Mouse (Mus musculus): ENCODE data around the gene B830017H08Rik. TPM values are rescaled to one million over a fixed set of nuclear protein-coding genes. Genes with fewer than 3 reads are reported as not detected.

Gene B830017H08Rik
- polyA plus RNA-seq, 1 experiment: not detected

- DNase-seq: no peak
- H3K4me1 ChIP-seq (replicated peaks; ENCODE audit: control insufficient read depth, insufficient read depth, low read length): peaks cover 26% of the 10 kb centered on the region
- H3K27me3 ChIP-seq (ENCODE audit: control insufficient read depth, insufficient read depth, low read length): peaks cover 60% of the 10 kb centered on the region
- WGBS: 17% methylated on average over 18 of the region's 18 CpGs
- no peak overlapping the region for H3K27ac ChIP-seq (ENCODE audit: control insufficient read depth, insufficient read depth, low read length)
- H3K4me3 ChIP-seq (ENCODE audit: control insufficient read depth, insufficient read depth, low read length): no peak overlapping the region
- no peaks in the 10 kb centered on the region for H3K36me3 ChIP-seq (ENCODE audit: control insufficient read depth, insufficient read depth, low read length)
- TF ChIP-seq POLR2A (IDR thresholded peaks at IDR 0.05; ENCODE audit: control insufficient read depth, extremely low read depth, insufficient read depth, low read length, poor library complexity): no peak
- no peak for TF ChIP-seq CTCF (IDR thresholded peaks at IDR 0.05; ENCODE audit: borderline replicate concordance, control insufficient read depth, extremely low read depth, insufficient read depth, low read length, poor library complexity)
Observed at GRCm38 (mm10) chr16:17802456-17802838, 30.5 kb upstream of the B830017H08Rik start.

GRCm38 (mm10) chr16:17802839-17803674 lies 29.9 kb upstream of the B830017H08Rik start:
- Histone ChIP-seq H3K27ac (ENCODE audit: control insufficient read depth, insufficient read depth, low read length) (no peak overlapping the region), H3K4me3 (ENCODE audit: control insufficient read depth, insufficient read depth, low read length) (peak overlapping the region; percentile 4; the same call in 1 of the 2 replicates), H3K36me3 (ENCODE audit: control insufficient read depth, insufficient read depth, low read length) (no peaks in the 10 kb centered on the region), H3K27me3 (ENCODE audit: control insufficient read depth, insufficient read depth, low read length) (peaks cover 54% of the 10 kb centered on the region), H3K4me1 (replicated peaks; ENCODE audit: control insufficient read depth, insufficient read depth, low read length) (peaks cover 30% of the 10 kb centered on the region)
- 4% methylated on average over 83 of the region's 83 CpGs for WGBS
- DNase-seq: no peak
- TF ChIP-seq POLR2A (IDR thresholded peaks at IDR 0.05; ENCODE audit: control insufficient read depth, extremely low read depth, insufficient read depth, low read length, poor library complexity) (no peak), CTCF (IDR thresholded peaks at IDR 0.05; ENCODE audit: borderline replicate concordance, control insufficient read depth, extremely low read depth, insufficient read depth, low read length, poor library complexity) (no peak)

- Histone ChIP-seq H3K4me1 (replicated peaks; ENCODE audit: control insufficient read depth, insufficient read depth, low read length) (peaks cover 30% of the 10 kb centered on the region), H3K27ac (ENCODE audit: control insufficient read depth, insufficient read depth, low read length) (no peak overlapping the region), H3K4me3 (ENCODE audit: control insufficient read depth, insufficient read depth, low read length) (peak overlapping the region; percentile 41), H3K36me3 (ENCODE audit: control insufficient read depth, insufficient read depth, low read length) (no peaks in the 10 kb centered on the region), H3K27me3 (ENCODE audit: control insufficient read depth, insufficient read depth, low read length) (peaks cover 46% of the 10 kb centered on the region; the same call in 1 of the 2 replicates)
- no peak for DNase-seq
- TF ChIP-seq CTCF (IDR thresholded peaks at IDR 0.05; ENCODE audit: borderline replicate concordance, control insufficient read depth, extremely low read depth, insufficient read depth, low read length, poor library complexity): no peak
- TF ChIP-seq POLR2A (IDR thresholded peaks at IDR 0.05; ENCODE audit: control insufficient read depth, extremely low read depth, insufficient read depth, low read length, poor library complexity): no peak
- 19% methylated on average over 33 of the region's 33 CpGs for WGBS
Observed at GRCm38 (mm10) chr16:17803675-17804448, 29.1 kb upstream of the B830017H08Rik start.

GRCm38 (mm10) chr16:17804449-17804912 lies 28.4 kb upstream of the B830017H08Rik start:
- TF ChIP-seq CTCF (IDR thresholded peaks at IDR 0.05; ENCODE audit: borderline replicate concordance, control insufficient read depth, extremely low read depth, insufficient read depth, low read length, poor library complexity) (no peak), POLR2A (IDR thresholded peaks at IDR 0.05; ENCODE audit: control insufficient read depth, extremely low read depth, insufficient read depth, low read length, poor library complexity) (no peak)
- peak overlapping the region; percentile 41 for H3K4me3 ChIP-seq (ENCODE audit: control insufficient read depth, insufficient read depth, low read length)
- peaks cover 30% of the 10 kb centered on the region for H3K4me1 ChIP-seq (replicated peaks; ENCODE audit: control insufficient read depth, insufficient read depth, low read length)
- DNase-seq: peak; percentile 25
- H3K27me3 ChIP-seq (ENCODE audit: control insufficient read depth, insufficient read depth, low read length): peaks cover 42% of the 10 kb centered on the region; the same call in 1 of the 2 replicates
- H3K27ac ChIP-seq (ENCODE audit: control insufficient read depth, insufficient read depth, low read length): no peak overlapping the region
- no peaks in the 10 kb centered on the region for H3K36me3 ChIP-seq (ENCODE audit: control insufficient read depth, insufficient read depth, low read length)
- 3% methylated on average over 33 of the region's 33 CpGs for WGBS

GRCm38 (mm10) chr16:17804982-17805381 lies 27.9 kb upstream of the B830017H08Rik start:
- TF ChIP-seq POLR2A (IDR thresholded peaks at IDR 0.05; ENCODE audit: control insufficient read depth, extremely low read depth, insufficient read depth, low read length, poor library complexity): no peak
- no peak for TF ChIP-seq CTCF (IDR thresholded peaks at IDR 0.05; ENCODE audit: borderline replicate concordance, control insufficient read depth, extremely low read depth, insufficient read depth, low read length, poor library complexity)
- no peak overlapping the region for H3K4me3 ChIP-seq (ENCODE audit: control insufficient read depth, insufficient read depth, low read length)
- H3K4me1 ChIP-seq (replicated peaks; ENCODE audit: control insufficient read depth, insufficient read depth, low read length): peaks cover 30% of the 10 kb centered on the region
- no peak for DNase-seq
- peaks cover 42% of the 10 kb centered on the region; the same call in 1 of the 2 replicates for H3K27me3 ChIP-seq (ENCODE audit: control insufficient read depth, insufficient read depth, low read length)
- no peak overlapping the region for H3K27ac ChIP-seq (ENCODE audit: control insufficient read depth, insufficient read depth, low read length)
- 13% methylated on average over 7 of the region's 7 CpGs for WGBS
- no peaks in the 10 kb centered on the region for H3K36me3 ChIP-seq (ENCODE audit: control insufficient read depth, insufficient read depth, low read length)

GRCm38 (mm10) chr16:17806581-17807191 lies 26.2 kb upstream of the B830017H08Rik start:
- peaks cover 41% of the 10 kb centered on the region; the same call in 1 of the 2 replicates for H3K27me3 ChIP-seq (ENCODE audit: control insufficient read depth, insufficient read depth, low read length)
- no peak for TF ChIP-seq POLR2A (IDR thresholded peaks at IDR 0.05; ENCODE audit: control insufficient read depth, extremely low read depth, insufficient read depth, low read length, poor library complexity)
- no peak; the same call in 1 of the 2 replicates for TF ChIP-seq CTCF (IDR thresholded peaks at IDR 0.05; ENCODE audit: borderline replicate concordance, control insufficient read depth, extremely low read depth, insufficient read depth, low read length, poor library complexity)
- 6% methylated on average over 50 of the region's 50 CpGs for WGBS
- no peak overlapping the region for H3K27ac ChIP-seq (ENCODE audit: control insufficient read depth, insufficient read depth, low read length)
- no peak for DNase-seq
- H3K36me3 ChIP-seq (ENCODE audit: control insufficient read depth, insufficient read depth, low read length): no peaks in the 10 kb centered on the region
- H3K4me1 ChIP-seq (replicated peaks; ENCODE audit: control insufficient read depth, insufficient read depth, low read length): peaks cover 30% of the 10 kb centered on the region
- peak overlapping the region; percentile 78 for H3K4me3 ChIP-seq (ENCODE audit: control insufficient read depth, insufficient read depth, low read length)
